Mouse (Mus musculus): ENCODE measurements around the gene Tbx6.

DNA sequence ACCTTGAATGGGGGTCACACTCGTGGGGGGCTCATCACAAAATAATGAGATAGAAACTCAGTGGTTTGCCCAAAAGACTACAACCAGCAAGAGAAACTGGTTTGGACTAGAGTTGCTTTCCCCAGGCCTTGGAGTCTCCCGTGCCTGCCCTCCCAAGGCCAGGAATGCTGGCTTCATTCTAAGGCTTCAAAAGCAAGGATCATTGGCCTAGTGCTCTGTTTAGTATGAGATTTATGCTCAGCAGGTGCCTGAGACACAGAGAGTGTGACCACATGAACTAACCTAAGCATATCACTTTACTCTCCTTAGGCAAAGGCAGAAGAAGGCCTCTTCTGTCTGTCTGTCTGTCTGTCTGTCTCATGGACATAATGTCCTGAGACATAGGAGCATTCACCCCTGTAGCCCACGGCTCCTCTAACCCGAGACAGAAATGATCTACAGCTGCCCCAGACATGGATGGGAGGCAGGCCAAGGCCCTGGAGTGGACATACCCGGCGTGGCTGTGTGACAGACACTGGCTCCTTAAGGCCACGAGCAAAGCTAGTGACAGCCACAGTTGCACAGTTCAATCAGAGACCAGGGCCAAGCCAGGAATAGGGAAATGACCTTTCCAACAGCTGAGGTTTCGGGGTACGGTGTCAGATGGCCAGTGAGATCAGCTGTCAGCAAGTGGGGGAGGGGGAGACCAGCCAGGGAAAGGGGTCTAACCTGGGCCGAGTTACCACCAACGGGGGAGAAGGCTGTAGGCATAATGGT is 21.0 kb downstream of the Tbx6 start:
- no peak for TF ChIP-seq EP300 (IDR thresholded peaks at IDR 0.05)
- no peak for TF ChIP-seq CTCF (IDR thresholded peaks at IDR 0.05)
